Mouse (Mus musculus): ENCODE results near the gene Gdf11.

Gdf11 gene

DNA sequence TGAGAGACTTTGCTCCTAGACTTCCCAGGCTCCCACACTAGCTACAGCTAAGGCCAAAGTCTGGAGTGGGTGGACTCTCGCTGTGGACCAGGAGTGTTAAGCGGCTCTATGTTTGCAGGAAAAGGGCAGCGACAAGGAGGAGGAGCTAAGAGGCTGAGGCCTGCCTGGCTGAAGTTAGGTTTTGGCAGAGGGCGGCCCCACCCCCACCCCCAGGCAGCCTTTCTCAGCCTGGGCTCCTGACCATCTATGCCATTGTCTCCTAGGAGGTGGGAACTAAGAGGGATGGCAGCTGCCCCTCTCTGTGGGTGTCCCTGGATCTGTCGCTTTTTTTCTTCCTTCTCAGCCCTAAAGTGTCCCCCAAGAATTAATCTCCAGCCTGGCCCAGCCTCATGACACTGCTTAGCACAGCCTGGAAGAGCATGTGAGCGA, 27.7 kb upstream of the Gdf11 start:
- DNase-seq (ENCODE audit: low read depth, low spot score): no peak

DNA sequence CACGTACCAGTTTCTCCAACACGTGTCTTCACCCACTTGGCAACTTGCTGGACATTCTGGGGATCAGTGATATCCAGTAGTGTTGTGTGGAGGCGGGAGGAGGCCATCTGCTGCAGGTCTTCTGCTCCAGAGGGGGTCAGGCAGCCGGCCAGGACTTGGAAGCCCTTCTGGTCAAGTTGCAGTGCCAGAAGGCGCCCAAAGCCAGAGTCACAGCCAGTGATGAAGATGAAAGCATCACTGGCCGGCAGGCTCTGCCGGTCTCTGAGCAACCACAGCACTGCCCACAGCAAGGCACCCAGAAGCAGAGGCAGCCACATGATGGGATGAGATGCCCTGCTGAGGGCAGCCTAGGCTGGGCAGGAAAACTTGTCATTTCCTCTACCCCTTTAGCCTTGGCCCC, 26.7 kb upstream of the Gdf11 start:
- DNase-seq (ENCODE audit: low read depth, low spot score): no peak

DNA sequence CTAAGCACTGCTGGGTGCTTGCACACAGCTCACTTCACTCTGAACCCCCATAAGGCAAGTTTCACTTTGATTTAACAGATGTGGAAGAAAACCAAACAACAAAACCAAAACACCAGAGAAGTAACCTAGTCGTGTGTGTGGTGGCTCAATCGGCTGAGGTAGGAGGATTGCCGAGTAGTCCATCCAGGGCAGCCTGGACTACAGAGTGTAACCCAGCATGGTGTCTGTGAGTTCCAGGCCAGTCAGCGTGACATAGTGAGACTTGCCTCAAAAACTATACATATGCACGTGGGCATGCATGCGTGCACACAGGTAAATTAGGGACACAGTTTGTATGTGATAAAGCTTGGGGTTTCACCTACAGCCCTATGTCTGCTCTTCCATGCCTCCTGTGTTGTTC, 25.9 kb upstream of the Gdf11 start:
- no peak for DNase-seq (ENCODE audit: low read depth, low spot score)

DNA sequence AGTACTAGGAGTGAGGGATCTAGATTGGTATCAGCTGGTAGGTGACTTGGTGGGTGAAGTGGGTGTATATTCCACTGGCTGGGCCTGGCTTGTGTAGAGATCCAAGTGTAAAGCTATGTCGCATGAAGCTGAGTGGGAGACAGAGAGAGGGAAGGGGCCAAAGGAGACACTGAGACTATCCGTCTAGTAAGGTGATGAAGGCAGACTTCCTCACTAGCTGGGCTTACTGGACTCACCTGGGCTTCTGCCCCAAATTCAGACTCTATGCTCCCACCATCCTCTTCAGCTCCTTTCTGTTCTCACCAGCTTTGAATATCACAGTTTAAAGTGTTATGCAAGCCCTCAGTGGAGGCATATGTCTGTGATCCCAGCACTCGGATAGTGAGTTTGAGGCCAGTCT, 25.1 kb upstream of the Gdf11 start:
- no peak for DNase-seq (ENCODE audit: low read depth, low spot score)

DNA sequence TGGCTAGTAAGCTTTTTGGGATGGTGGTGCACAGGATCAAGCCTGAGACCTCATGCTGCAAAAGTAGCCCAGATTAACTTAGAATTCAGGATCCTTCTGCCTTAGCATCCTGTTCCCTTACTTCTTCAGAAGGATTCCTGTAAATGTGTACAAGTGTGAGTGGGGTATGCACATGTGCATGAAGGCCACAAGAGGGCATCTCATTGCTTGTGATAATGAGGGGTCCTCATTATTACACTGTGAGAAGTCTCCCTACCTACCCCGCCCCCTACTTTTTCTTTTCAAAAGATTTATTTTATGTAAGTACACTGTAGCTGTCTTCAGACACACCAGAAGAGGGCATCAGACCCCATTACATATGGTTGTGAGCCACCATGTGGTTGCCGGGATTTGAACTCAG, 24.0 kb upstream of the Gdf11 start:
- DNase-seq (ENCODE audit: low read depth, low spot score): no peak

- DNase-seq (ENCODE audit: low read depth, low spot score): no peak
Measured at GRCm38 (mm10) chr10:128913696-128914095, 22.2 kb upstream of the Gdf11 start.

- DNase-seq (ENCODE audit: low read depth, low spot score): peak; percentile 85
Measured at GRCm38 (mm10) chr10:128913219-128913618, 21.7 kb upstream of the Gdf11 start.

GRCm38 (mm10) chr10:128912791-128913190, 21.3 kb upstream of the Gdf11 start:
- DNase-seq (ENCODE audit: low read depth, low spot score): no peak

DNA sequence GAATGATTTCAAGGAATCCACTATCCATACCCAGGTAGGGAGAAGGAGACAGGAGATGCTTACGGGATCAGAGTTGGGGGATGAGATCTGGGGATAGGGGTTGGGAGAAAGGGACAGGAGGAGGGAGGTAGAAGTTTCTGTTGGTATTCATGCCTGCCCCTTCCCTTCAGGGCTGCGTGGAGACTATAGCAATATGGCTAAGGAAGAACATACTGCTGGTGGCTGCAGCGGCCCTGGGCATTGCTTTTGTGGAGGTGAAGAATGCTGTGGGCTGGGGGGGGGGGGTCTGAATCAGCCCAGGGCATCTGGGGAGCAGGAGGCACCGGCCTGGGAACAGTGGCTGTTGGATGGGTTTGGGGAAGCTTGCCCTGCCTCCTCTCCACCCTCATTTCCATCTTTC, 20.8 kb upstream of the Gdf11 start:
- no peak for DNase-seq (ENCODE audit: low read depth, low spot score)

- DNase-seq (ENCODE audit: low read depth, low spot score): no peak
Measured at GRCm38 (mm10) chr10:128911430-128911829, 19.9 kb upstream of the Gdf11 start.

DNA sequence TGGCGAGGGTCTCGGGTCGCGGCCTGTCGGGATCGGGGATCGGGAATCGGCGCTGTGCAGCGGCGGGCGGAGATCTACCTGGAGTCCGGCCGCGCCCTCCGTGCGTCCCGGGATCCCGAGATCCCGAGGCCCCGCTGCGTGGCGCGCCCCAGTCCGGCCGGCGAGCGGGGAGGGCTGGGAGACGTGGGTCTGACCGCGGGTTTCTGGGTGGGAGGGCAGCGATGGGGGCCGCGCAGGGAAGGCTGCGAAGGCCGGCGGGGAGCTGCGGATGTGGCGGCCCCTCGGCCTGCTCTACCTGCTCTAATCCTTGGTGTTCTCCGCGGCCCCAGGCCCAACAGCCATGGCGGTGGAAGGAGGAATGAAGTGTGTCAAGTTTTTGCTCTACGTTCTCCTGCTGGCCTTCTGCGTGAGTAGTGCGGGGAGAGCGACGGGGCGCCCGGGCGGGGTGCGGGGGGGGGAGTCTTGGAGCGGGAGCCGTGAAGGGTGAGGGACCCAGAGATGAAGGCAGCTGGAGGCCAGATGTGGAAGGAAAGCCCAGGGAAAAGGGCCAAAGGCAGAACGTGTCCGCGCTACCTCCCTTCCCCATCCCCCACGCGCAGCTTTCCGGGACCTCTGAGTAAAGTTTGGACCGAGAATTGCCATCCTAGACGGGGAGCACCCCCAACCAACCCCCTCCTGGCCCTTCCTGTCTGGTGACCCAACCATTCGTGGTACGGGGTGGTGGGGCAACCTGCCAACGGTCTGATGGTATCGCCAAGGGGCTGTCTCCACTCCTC, 18.7 kb upstream of the Gdf11 start:
- DNase-seq (ENCODE audit: low read depth, low spot score): no peak

DNA sequence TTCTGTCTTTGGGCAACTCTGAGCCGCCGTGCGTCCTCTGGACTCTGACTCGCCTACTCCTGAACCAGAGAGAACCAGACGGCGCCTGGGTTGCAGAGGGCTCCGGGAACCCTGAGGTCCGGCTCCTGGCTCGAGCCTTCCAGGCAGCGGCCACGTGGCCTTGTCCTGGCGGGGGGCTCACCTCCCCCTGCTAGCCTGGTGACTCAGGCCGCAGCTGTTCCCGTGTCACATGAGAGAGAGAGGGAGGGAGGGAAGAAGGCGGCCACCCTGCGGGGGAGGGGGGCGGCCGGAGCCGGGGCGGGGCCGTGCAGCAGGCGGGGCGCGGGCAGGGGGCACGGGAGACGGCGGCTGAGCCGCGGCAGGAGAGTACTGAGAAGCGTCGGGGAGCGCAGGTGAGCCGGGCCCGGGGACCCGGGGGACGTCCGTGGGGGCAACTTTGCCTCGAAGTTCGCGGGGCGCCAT, 18.1 kb upstream of the Gdf11 start:
- peak; percentile 71 for DNase-seq (ENCODE audit: low read depth, low spot score)

- DNase-seq (ENCODE audit: low read depth, low spot score): no peak
Measured at GRCm38 (mm10) chr10:128908778-128909448, 17.4 kb upstream of the Gdf11 start.

GRCm38 (mm10) chr10:128904812-128905211, 13.3 kb upstream of the Gdf11 start:
- no peak for DNase-seq (ENCODE audit: low read depth, low spot score)

DNA sequence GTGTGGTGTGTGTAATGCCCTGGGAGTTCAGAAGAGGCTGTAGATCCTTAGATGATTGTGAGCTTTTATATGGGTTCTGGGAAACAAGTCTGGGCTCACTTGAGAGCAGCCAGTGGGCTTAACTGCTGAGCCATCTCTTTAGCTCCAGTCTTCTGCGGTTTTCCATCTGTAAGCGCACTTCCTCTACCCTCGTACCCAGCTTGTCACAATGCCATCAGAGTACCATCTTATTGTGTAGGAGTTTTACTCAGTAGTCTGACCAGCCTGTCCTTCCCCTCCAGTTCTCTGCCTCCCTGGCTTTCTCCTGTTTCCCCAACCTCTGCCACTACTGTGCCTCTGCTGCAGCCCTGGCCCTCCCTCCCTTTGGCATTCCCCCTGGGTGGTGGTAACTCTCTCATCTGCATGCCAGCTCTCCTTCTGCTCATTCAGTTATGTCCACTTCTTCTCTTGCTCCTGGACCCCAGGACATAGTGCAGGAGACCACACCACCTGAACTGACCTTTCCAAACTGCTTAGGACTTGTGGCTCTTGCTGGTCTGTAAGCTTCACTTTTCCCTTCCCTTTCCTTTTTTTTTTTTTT, 11.0 kb upstream of the Gdf11 start:
- no peak for DNase-seq (ENCODE audit: low read depth, low spot score)

- no peak for DNase-seq (ENCODE audit: low read depth, low spot score)
Measured at GRCm38 (mm10) chr10:128901409-128901808, 9.9 kb upstream of the Gdf11 start.

DNA sequence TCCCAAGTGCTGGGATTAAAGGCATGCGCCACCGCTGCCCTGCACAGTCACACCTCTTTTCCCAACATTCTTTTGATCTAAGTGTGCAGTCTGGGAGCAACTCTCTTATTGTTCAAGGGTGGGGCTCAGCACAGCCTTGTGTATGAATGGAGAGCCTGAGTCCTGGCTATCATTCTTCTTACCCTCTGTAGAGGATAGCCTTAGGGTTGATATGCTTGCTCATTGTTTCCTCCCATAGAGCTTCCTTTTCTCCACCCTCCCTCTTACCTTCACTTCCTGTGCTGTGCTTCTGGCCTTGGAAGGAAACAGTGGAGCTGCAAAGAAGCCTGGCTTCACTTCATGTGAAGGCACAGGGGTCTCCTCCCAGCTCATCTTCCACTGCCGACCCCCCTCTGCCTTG, 9.2 kb upstream of the Gdf11 start, which contains the start of gene Cd63:
Gene Cd63, plus strand, starts transcription at position 292 of the 400 bp plus-strand sequence.
- DNase-seq (ENCODE audit: low read depth, low spot score): no peak

- DNase-seq (ENCODE audit: low read depth, low spot score): no peak
Measured at GRCm38 (mm10) chr10:128899759-128900490, 8.4 kb upstream of the Gdf11 start.

- DNase-seq (ENCODE audit: low read depth, low spot score): no peak
Measured at GRCm38 (mm10) chr10:128897501-128897900, 6.0 kb upstream of the Gdf11 start.

- DNase-seq (ENCODE audit: low read depth, low spot score): no peak
Measured at GRCm38 (mm10) chr10:128896807-128897206, 5.3 kb upstream of the Gdf11 start.

DNA sequence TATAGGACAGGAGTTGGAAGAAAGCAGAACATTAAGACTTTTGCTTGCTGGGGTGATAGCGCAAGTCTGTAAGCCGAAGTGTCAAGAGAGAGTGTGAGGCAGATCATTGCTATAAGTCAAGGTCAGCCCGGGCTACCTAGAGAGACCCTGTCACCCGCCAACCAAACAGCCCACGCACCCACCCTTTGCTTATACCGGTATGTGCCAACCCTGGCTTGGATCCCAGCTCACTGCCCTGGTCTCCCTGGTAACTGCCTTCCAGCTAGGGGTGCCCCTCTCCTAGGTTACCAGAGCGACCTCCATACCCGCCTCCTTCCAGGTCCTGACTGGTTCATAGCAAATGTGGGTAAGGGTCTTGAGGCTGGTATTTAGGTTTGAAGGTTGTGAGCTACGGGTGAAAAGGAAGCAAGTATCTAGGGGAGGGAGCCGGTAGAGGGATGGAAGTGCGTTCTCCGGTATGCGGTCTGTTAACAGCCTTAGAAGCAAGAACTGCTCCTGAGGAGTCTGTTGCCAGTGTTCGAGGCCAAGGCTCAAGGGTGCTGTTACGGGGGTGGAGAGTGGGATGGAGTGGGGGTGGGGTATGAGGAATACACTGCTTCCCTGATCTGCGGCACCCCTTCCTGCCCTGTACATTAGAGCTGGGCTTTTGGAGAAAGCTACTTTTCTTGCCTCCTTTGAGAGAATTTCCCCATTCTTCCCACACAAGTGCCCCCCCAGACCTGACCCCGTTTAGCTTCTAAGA, 4.6 kb upstream of the Gdf11 start:
- DNase-seq (ENCODE audit: low read depth, low spot score): no peak

Data from embryo, embryonic 11.5 days (tissue).